Comparison of ENCODE assay signal across 9 mouse cellular contexts in the genomic region with DNA sequence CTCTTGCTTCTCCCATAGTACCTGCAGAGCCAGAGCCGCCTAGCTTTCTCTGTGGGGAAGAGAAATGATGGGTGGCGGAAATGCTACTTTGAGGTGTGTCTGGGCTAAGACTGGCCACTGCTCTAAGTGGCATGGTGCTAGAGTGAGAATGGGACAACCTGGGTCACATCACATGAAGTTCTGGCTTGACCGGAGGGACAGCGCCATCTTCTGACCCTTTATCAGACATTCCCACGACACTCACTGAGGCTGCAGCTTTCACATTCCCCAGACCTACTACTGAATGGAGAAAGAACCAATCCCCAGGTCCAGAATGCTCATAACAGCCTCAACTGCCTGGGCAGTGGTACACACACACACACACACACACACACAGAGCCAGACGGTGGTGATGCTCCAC. TPM values are rescaled to one million over a fixed set of nuclear protein-coding genes. Genes with fewer than 3 reads are reported as not detected.
DNase-seq lines count a peak whose midpoint lies in the region; ATAC-seq lines count a peak whose summit lies in the region.
"Had no signal": no experiment of that assay in that cellular context is flagged by ENCODE, and none has a peak within 500 bp of the region (broad histone marks: within the 10 kb centered on the region; RNA-seq: fewer than 3 reads in every experiment).

No protein-coding gene starts in this region.

- peaks cover 2% of the 10 kb centered on the region for H3K4me1 ChIP-seq in heart, embryonic 12.5 days (replicated peaks)
- H3K4me1 ChIP-seq in neural tube, embryonic 15.5 days = peaks cover 16% of the 10 kb centered on the region

- no peaks in the 10 kb centered on the region for H3K27me3 ChIP-seq in heart, embryonic 12.5 days (replicated peaks)
- no peaks in the 10 kb centered on the region for H3K27me3 ChIP-seq in neural tube, embryonic 15.5 days (replicated peaks)

- H3K27ac ChIP-seq in heart, embryonic 12.5 days (ENCODE audit: poor library complexity, severe bottlenecking) = no peak overlapping the region
- no peak overlapping the region for H3K27ac ChIP-seq in neural tube, embryonic 15.5 days (replicated peaks)
- H3K27ac ChIP-seq: liver, embryonic 15.5 days had no signal

- DNase-seq in heart, postnatal 14 days = peak; percentile 35 to 55
- DNase-seq in ES-CJ7 (ENCODE audit: low read depth, low spot score) = peak; percentile 92
- peak; percentile 77 to 81 for DNase-seq in cerebellum, postnatal 14 days
- DNase-seq in kidney, postnatal 10 days = peak; percentile 64
- peak; percentile 58 for DNase-seq in mesoderm, embryonic 11.5 days (ENCODE audit: low read depth, low spot score)

- no peak overlapping the region for H3K9ac ChIP-seq in heart, embryonic 12.5 days
- H3K9ac ChIP-seq in neural tube, embryonic 15.5 days (replicated peaks) = no peak overlapping the region
- H3K9ac ChIP-seq: liver, embryonic 15.5 days had no signal

- H3K9me3 ChIP-seq in heart, embryonic 12.5 days (replicated peaks) = no peaks in the 10 kb centered on the region
- no peaks in the 10 kb centered on the region for H3K9me3 ChIP-seq in neural tube, embryonic 15.5 days (replicated peaks)
- H3K9me3 ChIP-seq: liver, embryonic 15.5 days had no signal

- intact Hi-C loops in heart, postnatal 14 days (cut with DNase I) = no loop called here

- H3K4me3 ChIP-seq in heart, embryonic 12.5 days = no peak overlapping the region
- H3K4me3 ChIP-seq in neural tube, embryonic 15.5 days (replicated peaks) = no peak overlapping the region
- H3K4me3 ChIP-seq: liver, embryonic 15.5 days had no signal

- no peak for ATAC-seq in heart, embryonic 12.5 days (ENCODE audit: insufficient number of reproducible peaks, low FRiP score)
- no peak for ATAC-seq in inflammation-experienced regulatory T-cells, adult 6 months
- ATAC-seq in neural tube, embryonic 15.5 days (ENCODE audit: low FRiP score) = no peak

- H3K4me2 ChIP-seq in heart, embryonic 12.5 days = no peak overlapping the region
- H3K4me2 ChIP-seq in neural tube, embryonic 15.5 days = no peak overlapping the region
- H3K4me2 ChIP-seq: liver, embryonic 15.5 days had no signal

- 24% methylated on average over 6 of the region's 6 CpGs for WGBS in heart, embryonic 12.5 days
- 28% methylated on average over 6 of the region's 6 CpGs for WGBS in neural tube, embryonic 15.5 days

- peaks cover 14% of the 10 kb centered on the region for H3K36me3 ChIP-seq in heart, embryonic 12.5 days
- peaks cover 17% of the 10 kb centered on the region for H3K36me3 ChIP-seq in neural tube, embryonic 15.5 days

RNA-seq across cellular contexts. Expression of gene Galk1, which starts 5.6 kb away (rescaled TPM):
- 10 to 100 TPM; 18.6 to 19.3 TPM for total RNA-seq in heart, postnatal 14 days (2021)
- polyA plus RNA-seq in heart, embryonic 12.5 days (2016; fragmentation: Nextera tagmentation; extraction: Ambion mirVana) = 151 and 152 TPM in 2 replicates
- 10 to 100 TPM; 14.4 to 20.1 (median 15.9) TPM for polyA plus RNA-seq in inflammation-experienced regulatory T-cells, adult 6 months (2017; shearing (Covaris generic))
- 65.9 and 98.5 TPM in 2 replicates for polyA plus RNA-seq in neural tube, embryonic 15.5 days (2015; fragmentation: Nextera tagmentation; extraction: Ambion mirVana)

RNA-seq across cellular contexts. Expression of gene H3f3b, which starts 9.7 kb away (rescaled TPM):
- 100 to 1,000 TPM; 184 to 193 TPM for total RNA-seq in heart, postnatal 14 days (2021)
- polyA plus RNA-seq in heart, embryonic 12.5 days (2016; fragmentation: Nextera tagmentation; extraction: Ambion mirVana) = 742 and 759 TPM in 2 replicates
- 1,000 to 10,000 TPM; 1,545 to 2,086 (median 2,075) TPM for polyA plus RNA-seq in inflammation-experienced regulatory T-cells, adult 6 months (2017; shearing (Covaris generic))
- 1,496 and 1,502 TPM in 2 replicates for polyA plus RNA-seq in neural tube, embryonic 15.5 days (2015; fragmentation: Nextera tagmentation; extraction: Ambion mirVana)

RNA-seq across cellular contexts. Expression of gene Unk, which starts 12.0 kb away (rescaled TPM):
- 10 to 100 TPM; 12.2 to 12.9 TPM for total RNA-seq in heart, postnatal 14 days (2021)
- 31.8 and 32.3 TPM in 2 replicates for polyA plus RNA-seq in heart, embryonic 12.5 days (2016; fragmentation: Nextera tagmentation; extraction: Ambion mirVana)
- 10 to 100 TPM; 10.1 to 14.6 (median 12.7) TPM for polyA plus RNA-seq in inflammation-experienced regulatory T-cells, adult 6 months (2017; shearing (Covaris generic))
- 31.6 and 33.5 TPM in 2 replicates for polyA plus RNA-seq in neural tube, embryonic 15.5 days (2015; fragmentation: Nextera tagmentation; extraction: Ambion mirVana)

RNA-seq across cellular contexts. Expression of gene Itgb4, which starts 43.6 kb away (rescaled TPM):
- total RNA-seq in heart, postnatal 14 days (2021) = 1 to 10 TPM; 4.3 to 4.5 TPM
- polyA plus RNA-seq in heart, embryonic 12.5 days (2016; fragmentation: Nextera tagmentation; extraction: Ambion mirVana) = 2.0 and 2.7 TPM in 2 replicates
- not detected for polyA plus RNA-seq in inflammation-experienced regulatory T-cells, adult 6 months (2017; shearing (Covaris generic))
- polyA plus RNA-seq in neural tube, embryonic 15.5 days (2015; fragmentation: Nextera tagmentation; extraction: Ambion mirVana) = 2.0 and 4.9 TPM in 2 replicates

RNA-seq across cellular contexts. Expression of gene Unc13d, which starts 59.7 kb away (rescaled TPM):
- 1 to 10 TPM in 1 of 2 experiments, under 1 TPM in 1; 0.81 to 1.7 TPM for total RNA-seq in heart, postnatal 14 days (2021)
- polyA plus RNA-seq in heart, embryonic 12.5 days (2016; fragmentation: Nextera tagmentation; extraction: Ambion mirVana) = 2.2 and 2.5 TPM in 2 replicates
- 100 to 1,000 TPM in 1 of 3 experiments, 10 to 100 TPM in 2; 80.1 to 128 (median 81.9) TPM for polyA plus RNA-seq in inflammation-experienced regulatory T-cells, adult 6 months (2017; shearing (Covaris generic))
- polyA plus RNA-seq in neural tube, embryonic 15.5 days (2015; fragmentation: Nextera tagmentation; extraction: Ambion mirVana) = 1.0 and 7.1 TPM in 2 replicates
